Mouse (Mus musculus) forebrain, embryonic 16.5 days (tissue): Measurements from ENCODE around the gene Fndc3a. TPM values are rescaled to one million over a fixed set of nuclear protein-coding genes. Genes with fewer than 3 reads are reported as not detected.

Experiments
- ATAC-seq: fragments of 200-750 bp; cut with Nextera tagmentation; 2 replicates; pipeline ENCODE4 v1.8.0; 2017; ENCODE audit warnings: mild to moderate bottlenecking, moderate library complexity
- H3K27ac ChIP-seq: fragments of 300-500 bp; sonication (generic); 2 replicates; pipeline ENCODE4 v1.5.1; 2014; ENCODE audit warnings: low read length, control low read depth
- H3K27me3 ChIP-seq: fragments of 300-500 bp; sonication (generic); replicated peaks from 2 replicates; pipeline ENCODE4 v1.6.1; 2014; ENCODE audit warnings: low read length; ENCODE audit not compliant: control insufficient read depth, insufficient read depth
- H3K36me3 ChIP-seq: fragments of 300-500 bp; sonication (generic); 2 replicates; pipeline ENCODE4 v1.6.1; 2014; ENCODE audit not compliant: control insufficient read depth, insufficient read depth
- H3K4me1 ChIP-seq: fragments of 300-500 bp; sonication (generic); replicated peaks from 2 replicates; pipeline ENCODE4 v1.6.1; 2014; ENCODE audit warnings: low read length; ENCODE audit not compliant: control insufficient read depth, insufficient read depth
- H3K4me2 ChIP-seq: fragments of 300-500 bp; sonication (generic); 2 replicates; pipeline ENCODE4 v1.6.1; 2014; ENCODE audit warnings: mild to moderate bottlenecking, low read length, control low read depth
- H3K4me3 ChIP-seq: fragments of 300-500 bp; sonication (generic); replicated peaks from 2 replicates; pipeline ENCODE4 v1.5.1; 2014; ENCODE audit warnings: mild to moderate bottlenecking, low read length, control low read depth
- H3K9ac ChIP-seq: fragments of 300-500 bp; sonication (generic); replicated peaks from 2 replicates; pipeline ENCODE4 v1.6.1; 2014; ENCODE audit warnings: low read depth, low read length, control low read depth
- H3K9me3 ChIP-seq: fragments of 300-500 bp; sonication (generic); 2 replicates; pipeline ENCODE4 v1.6.1; 2016; ENCODE audit warnings: low read length; ENCODE audit not compliant: control insufficient read depth
- WGBS: fragments of 180-500 bp; shearing (Covaris S2); extraction: QIAGEN DNeasy Blood & Tissue Kit; methylation state at CpG from one replicate; pipeline ENCODE4 v1.1.7; 2014; 5-methylcytosine and 5-hydroxymethylcytosine counted together
- polyA plus RNA-seq: library from polyadenylated mRNA; unstranded; fragments of >200 nt; fragmentation: Nextera tagmentation; extraction: Ambion mirVana; gene quantifications from 2 replicates; pipeline ENCODE4 v1.2.1, GENCODE M21; 2015

The Fndc3a gene
- polyA plus RNA-seq, 1 experiment from 2014 or later = 39.4 TPM

DNA sequence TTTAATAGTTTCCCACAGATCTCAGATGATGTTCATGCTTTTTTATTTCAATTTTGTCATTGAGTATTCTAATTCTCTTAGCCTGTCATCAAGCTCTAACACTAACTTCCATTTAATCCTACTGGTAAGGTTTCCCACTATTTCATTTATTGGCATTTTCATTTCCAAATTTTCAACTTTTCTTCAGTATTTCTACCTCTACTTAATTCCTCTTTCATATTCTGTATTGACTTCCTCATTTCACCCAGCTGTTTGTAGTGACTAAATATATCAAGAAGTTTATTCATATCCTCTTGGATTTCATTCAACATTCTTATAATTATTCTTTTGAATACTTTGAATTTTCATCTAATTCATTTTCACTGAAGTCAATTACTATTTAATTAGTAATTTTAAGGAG lies 20.3 kb downstream of the Fndc3a start:
- no peaks in the 10 kb centered on the region for H3K27me3 ChIP-seq
- H3K9ac ChIP-seq = no peak overlapping the region
- no peaks in the 10 kb centered on the region for H3K9me3 ChIP-seq
- no peak for ATAC-seq
- H3K36me3 ChIP-seq = no peaks in the 10 kb centered on the region
- H3K4me2 ChIP-seq = no peak overlapping the region
- H3K4me3 ChIP-seq = no peak overlapping the region
- no peak overlapping the region for H3K27ac ChIP-seq
- H3K4me1 ChIP-seq = no peaks in the 10 kb centered on the region

DNA sequence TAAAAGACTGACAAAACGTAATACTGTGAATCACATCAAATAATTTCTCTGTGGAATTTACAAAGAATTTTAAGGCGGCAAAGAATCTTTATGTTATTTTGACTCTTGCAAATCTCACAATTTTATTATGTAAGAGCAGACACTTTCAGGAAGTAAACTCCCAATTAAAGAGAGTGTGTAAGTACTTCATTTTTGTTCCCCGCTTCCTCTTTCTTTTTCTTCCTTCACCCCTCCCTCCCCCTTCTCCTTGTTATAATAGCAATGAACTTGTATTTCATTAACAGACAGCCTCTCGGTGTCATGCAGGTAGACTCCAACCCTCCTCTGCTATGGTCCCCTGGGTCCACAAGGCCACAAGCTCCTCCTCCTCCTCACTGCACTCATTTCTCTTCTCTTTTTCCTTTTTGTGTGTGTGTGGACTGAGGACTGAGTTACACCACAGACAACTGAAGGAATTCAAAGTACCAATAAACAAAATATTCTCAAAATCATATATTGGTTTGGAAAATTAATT lies 24.9 kb downstream of the Fndc3a start:
- H3K4me2 ChIP-seq = no peak overlapping the region
- no peaks in the 10 kb centered on the region for H3K9me3 ChIP-seq
- no peak overlapping the region for H3K9ac ChIP-seq
- WGBS = 85% methylated on average over 4 of the region's 4 CpGs
- ATAC-seq = no peak
- H3K4me1 ChIP-seq = no peaks in the 10 kb centered on the region
- H3K27ac ChIP-seq = no peak overlapping the region
- no peaks in the 10 kb centered on the region for H3K27me3 ChIP-seq
- no peaks in the 10 kb centered on the region for H3K36me3 ChIP-seq
- H3K4me3 ChIP-seq = no peak overlapping the region

DNA sequence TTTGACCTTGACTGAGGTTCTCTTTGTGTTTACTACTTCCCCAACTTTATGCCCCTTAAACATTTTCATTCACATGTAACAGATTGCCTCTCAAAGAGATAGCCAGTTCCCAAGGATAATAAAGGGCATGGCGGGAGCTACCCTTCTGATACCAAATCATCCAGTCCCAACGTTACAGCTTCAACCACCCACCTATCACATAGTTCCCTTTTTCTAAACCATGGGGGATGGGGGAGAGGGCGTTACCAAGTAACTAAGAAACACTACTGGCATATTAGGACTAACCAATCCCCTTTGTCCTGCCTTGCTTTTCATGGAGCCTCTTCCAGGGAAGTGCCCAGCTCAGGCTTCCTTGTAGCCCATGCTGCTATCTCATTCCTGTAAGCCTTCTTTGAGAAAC lies 32.6 kb downstream of the Fndc3a start:
- WGBS = 76% methylated on average over 3 of the region's 3 CpGs
- H3K27me3 ChIP-seq = no peaks in the 10 kb centered on the region
- no peak overlapping the region for H3K4me3 ChIP-seq
- no peaks in the 10 kb centered on the region for H3K9me3 ChIP-seq
- H3K4me2 ChIP-seq = no peak overlapping the region
- H3K36me3 ChIP-seq = no peaks in the 10 kb centered on the region
- H3K9ac ChIP-seq = no peak overlapping the region
- no peak for ATAC-seq
- H3K4me1 ChIP-seq = no peaks in the 10 kb centered on the region
- no peak overlapping the region for H3K27ac ChIP-seq

DNA sequence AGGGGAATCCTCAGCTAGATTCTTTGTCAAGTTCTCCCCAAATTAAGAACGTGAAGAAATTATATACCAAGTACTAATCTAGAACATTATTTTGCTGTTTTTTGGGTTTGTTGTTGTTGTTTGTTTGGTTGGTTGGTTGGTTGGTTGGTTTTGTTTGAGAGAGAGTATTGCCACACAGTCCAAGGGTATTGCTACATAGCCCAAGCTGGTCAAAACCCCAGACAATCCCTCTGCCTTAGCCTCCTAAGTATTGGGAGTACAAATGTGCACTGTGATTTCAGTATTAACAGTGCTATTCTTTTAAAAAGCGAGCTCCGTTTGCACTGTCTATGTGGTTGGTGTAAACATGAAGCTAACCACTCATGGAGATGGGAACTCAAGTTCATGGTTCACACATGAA lies 37.9 kb downstream of the Fndc3a start:
- no peak overlapping the region for H3K27ac ChIP-seq
- H3K4me2 ChIP-seq = no peak overlapping the region
- H3K4me3 ChIP-seq = no peak overlapping the region
- no peak overlapping the region for H3K9ac ChIP-seq
- no peak for ATAC-seq
- WGBS = 96% methylated on average over 3 of the region's 3 CpGs
- no peaks in the 10 kb centered on the region for H3K36me3 ChIP-seq
- H3K9me3 ChIP-seq = no peaks in the 10 kb centered on the region
- no peaks in the 10 kb centered on the region for H3K27me3 ChIP-seq
- H3K4me1 ChIP-seq = no peaks in the 10 kb centered on the region

DNA sequence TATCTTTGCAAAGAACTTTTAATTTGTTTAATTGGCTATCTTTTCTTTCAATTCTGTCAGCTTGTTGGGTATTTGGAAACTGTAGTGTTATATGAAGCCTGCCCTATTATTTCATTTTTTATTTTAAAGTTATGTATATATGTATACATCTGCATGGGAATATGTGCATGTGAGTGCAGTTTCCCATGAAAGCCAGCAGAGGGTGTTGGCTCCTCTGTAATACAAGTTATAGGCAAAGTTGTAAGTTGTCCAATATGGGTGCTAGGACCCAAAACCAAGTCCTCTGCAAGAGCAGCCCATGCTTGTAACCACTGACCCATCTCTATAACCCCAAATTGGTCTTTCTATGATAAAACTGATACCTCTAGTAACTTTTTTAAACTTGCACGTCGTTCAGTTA lies 38.8 kb downstream of the Fndc3a start:
- Histone ChIP-seq H3K4me3 (no peak overlapping the region), H3K27ac (no peak overlapping the region), H3K4me2 (no peak overlapping the region), H3K4me1 (no peaks in the 10 kb centered on the region), H3K27me3 (no peaks in the 10 kb centered on the region), H3K36me3 (no peaks in the 10 kb centered on the region), H3K9me3 (no peaks in the 10 kb centered on the region), H3K9ac (no peak overlapping the region)
- ATAC-seq = no peak
- 93% methylated on average over 2 of the region's 2 CpGs for WGBS

DNA sequence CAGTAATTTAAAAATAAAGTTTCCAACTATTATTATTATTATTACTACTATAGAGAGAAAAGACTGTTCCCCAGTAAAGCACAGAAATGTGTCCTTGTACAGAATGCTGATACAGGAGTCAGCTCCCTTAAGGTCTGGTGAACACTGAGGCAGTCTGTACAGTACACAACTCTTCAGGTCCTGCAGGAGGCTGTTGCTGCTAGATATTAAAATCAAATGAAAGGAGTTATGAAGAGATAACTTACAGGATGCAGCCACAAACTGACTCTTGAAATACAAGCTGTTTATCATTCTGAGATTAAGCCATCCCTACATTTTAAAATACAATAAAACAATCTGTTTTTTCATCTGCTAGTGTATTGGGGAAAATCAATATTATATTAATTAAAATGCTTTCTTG lies 60.5 kb downstream of the Fndc3a start:
- no peaks in the 10 kb centered on the region for H3K4me1 ChIP-seq
- no peaks in the 10 kb centered on the region for H3K9me3 ChIP-seq
- H3K4me2 ChIP-seq = no peak overlapping the region
- no peak for ATAC-seq
- no peaks in the 10 kb centered on the region for H3K36me3 ChIP-seq
- H3K27me3 ChIP-seq = no peaks in the 10 kb centered on the region
- no peak overlapping the region for H3K4me3 ChIP-seq
- H3K9ac ChIP-seq = no peak overlapping the region
- H3K27ac ChIP-seq = no peak overlapping the region

DNA sequence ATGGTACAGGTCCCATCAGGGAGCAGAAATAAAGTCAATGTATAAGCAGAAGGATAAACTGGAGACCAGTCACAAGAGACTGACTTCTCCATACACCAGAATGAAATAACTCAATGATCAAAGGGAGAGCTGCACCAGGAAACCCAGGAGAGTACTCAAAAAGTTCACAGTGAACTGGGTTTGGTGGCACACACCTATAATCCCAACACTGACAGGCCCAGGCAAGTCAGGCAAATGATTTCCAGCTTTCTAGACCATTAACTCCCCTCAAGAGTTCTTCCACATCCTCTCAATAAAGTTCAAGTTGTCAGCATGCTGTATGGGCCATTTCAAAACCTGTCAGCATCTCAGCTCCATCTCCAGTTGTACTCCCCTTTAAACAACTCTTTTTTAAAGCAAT lies 64.3 kb downstream of the Fndc3a start:
- ATAC-seq = no peak
- Histone ChIP-seq H3K27ac (no peak overlapping the region), H3K9me3 (no peaks in the 10 kb centered on the region), H3K4me3 (no peak overlapping the region), H3K4me1 (no peaks in the 10 kb centered on the region), H3K4me2 (no peak overlapping the region), H3K27me3 (no peaks in the 10 kb centered on the region), H3K9ac (no peak overlapping the region), H3K36me3 (no peaks in the 10 kb centered on the region)

DNA sequence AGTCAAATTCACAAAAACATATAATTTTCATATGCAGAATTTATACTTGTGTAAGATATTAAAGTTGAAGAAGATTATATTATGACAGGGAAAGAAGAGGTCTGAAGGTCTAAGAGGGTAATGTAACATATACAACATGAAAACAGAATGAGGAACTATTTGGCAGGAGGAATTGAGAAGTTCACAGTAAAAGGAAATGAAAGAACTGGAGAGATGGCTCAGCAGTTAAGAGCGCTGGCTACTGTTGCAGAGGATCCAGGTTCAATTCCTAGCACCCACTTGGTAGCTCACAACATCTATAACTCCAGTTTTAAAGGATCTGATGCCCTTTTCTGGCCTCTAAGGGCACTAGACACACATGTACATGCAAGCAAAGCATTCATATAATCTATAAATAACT lies 65.2 kb downstream of the Fndc3a start:
- no peak overlapping the region for H3K9ac ChIP-seq
- H3K36me3 ChIP-seq = no peaks in the 10 kb centered on the region
- no peaks in the 10 kb centered on the region for H3K4me1 ChIP-seq
- H3K4me3 ChIP-seq = no peak overlapping the region
- WGBS = 89% methylated on average over 1 of the region's 1 CpGs
- H3K27ac ChIP-seq = no peak overlapping the region
- H3K4me2 ChIP-seq = no peak overlapping the region
- no peak for ATAC-seq
- no peaks in the 10 kb centered on the region for H3K9me3 ChIP-seq
- no peaks in the 10 kb centered on the region for H3K27me3 ChIP-seq

DNA sequence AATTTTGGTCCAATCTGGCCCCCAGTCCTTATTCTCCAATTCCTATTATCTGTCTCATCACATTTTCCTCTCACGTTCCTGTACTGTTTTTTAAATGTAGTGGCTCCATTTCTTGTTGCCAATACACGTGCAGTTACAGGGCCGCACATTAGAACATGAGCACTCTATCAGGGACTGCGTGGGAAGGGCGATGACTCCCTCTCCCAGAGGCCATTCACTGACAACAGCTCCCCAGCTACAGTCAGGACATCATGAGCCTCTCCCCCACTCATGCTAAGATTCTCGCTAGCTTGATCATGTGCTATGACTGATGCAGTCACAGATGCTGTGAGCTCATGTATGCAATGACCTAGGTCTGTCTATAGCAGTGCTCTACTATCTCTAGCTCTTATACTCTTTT lies 71.3 kb downstream of the Fndc3a start:
- no peak for ATAC-seq
- H3K9me3 ChIP-seq = no peaks in the 10 kb centered on the region
- 95% methylated on average over 6 of the region's 6 CpGs for WGBS
- no peak overlapping the region for H3K27ac ChIP-seq
- no peak overlapping the region for H3K4me2 ChIP-seq
- H3K36me3 ChIP-seq = no peaks in the 10 kb centered on the region
- no peak overlapping the region for H3K4me3 ChIP-seq
- no peak overlapping the region for H3K9ac ChIP-seq
- H3K4me1 ChIP-seq = no peaks in the 10 kb centered on the region
- H3K27me3 ChIP-seq = no peaks in the 10 kb centered on the region

DNA sequence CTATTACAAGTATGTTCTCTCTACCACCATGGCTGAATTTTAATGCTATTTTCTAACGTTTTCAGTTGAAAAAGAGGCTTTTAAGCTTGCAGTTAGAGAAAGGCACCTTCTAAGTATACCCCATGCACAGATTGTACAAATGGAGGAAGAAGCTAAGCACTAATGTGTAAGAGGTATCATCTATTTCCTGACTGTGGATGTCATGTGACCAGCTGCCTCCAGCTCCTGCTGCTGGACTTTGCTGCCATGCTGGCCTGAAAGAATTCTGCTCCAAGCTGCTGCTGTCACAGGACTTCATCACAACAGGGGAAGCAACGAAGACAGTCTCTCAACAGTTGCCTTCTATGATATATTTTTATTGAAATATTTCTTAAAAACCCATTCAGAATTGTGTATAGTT lies 76.2 kb downstream of the Fndc3a start:
- no peak overlapping the region for H3K4me2 ChIP-seq
- H3K36me3 ChIP-seq = no peaks in the 10 kb centered on the region
- no peak overlapping the region for H3K9ac ChIP-seq
- no peak for ATAC-seq
- H3K9me3 ChIP-seq = no peaks in the 10 kb centered on the region
- WGBS = 82% methylated on average over 2 of the region's 2 CpGs
- no peak overlapping the region for H3K4me3 ChIP-seq
- no peaks in the 10 kb centered on the region for H3K27me3 ChIP-seq
- no peak overlapping the region for H3K27ac ChIP-seq
- no peaks in the 10 kb centered on the region for H3K4me1 ChIP-seq
